Mouse (Mus musculus) ES-Bruce4 (cell line): ENCODE results near the gene Ush2a. TPM values are rescaled to one million over a fixed set of nuclear protein-coding genes. Genes with fewer than 3 reads are reported as not detected.

Experiments used
- H3K27ac ChIP-seq: 2 replicates; pipeline ENCODE4 v1.5.1; 2012; ENCODE audit warnings: low read length, inconsistent platforms; ENCODE audit not compliant: insufficient read depth
- H3K27me3 ChIP-seq: 2 replicates; pipeline ENCODE4 v1.6.1; 2012; ENCODE audit warnings: mild to moderate bottlenecking, low read length, inconsistent platforms; ENCODE audit not compliant: control insufficient read depth, poor library complexity, insufficient read depth, severe bottlenecking
- H3K36me3 ChIP-seq: 2 replicates; pipeline ENCODE4 v1.6.1; 2012; ENCODE audit warnings: inconsistent platforms, mild to moderate bottlenecking, low read length, moderate library complexity; ENCODE audit not compliant: control insufficient read depth, poor library complexity, insufficient read depth, severe bottlenecking
- H3K4me1 ChIP-seq: one replicate; pipeline ENCODE4 v1.8.1; 2011; ENCODE audit warnings: low read length; ENCODE audit not compliant: control insufficient read depth, insufficient read depth
- H3K4me3 ChIP-seq: 2 replicates; pipeline ENCODE4 v1.5.1; 2011; ENCODE audit warnings: low read depth, mild to moderate bottlenecking, low read length
- H3K9ac ChIP-seq: 2 replicates; pipeline ENCODE4 v1.6.1; 2012; ENCODE audit warnings: low read depth, mild to moderate bottlenecking, inconsistent platforms; ENCODE audit not compliant: poor library complexity, severe bottlenecking
- H3K9me3 ChIP-seq: replicated peaks from 2 replicates; pipeline ENCODE4 v1.6.1; 2012; ENCODE audit warnings: mild to moderate bottlenecking, low read length, inconsistent platforms; ENCODE audit not compliant: control insufficient read depth, poor library complexity, insufficient read depth, severe bottlenecking
- CTCF ChIP-seq: IDR thresholded peaks from one replicate; pipeline ENCODE4 v1.8.1; 2011; ENCODE audit warnings: low read depth, low read length
- EP300 ChIP-seq: IDR thresholded peaks from 2 replicates; pipeline ENCODE4 v1.6.1; 2011; ENCODE audit warnings: low read depth, low read length; ENCODE audit not compliant: insufficient read depth
- POLR2A ChIP-seq: IDR thresholded peaks from one replicate; pipeline ENCODE4 v1.8.1; 2011; ENCODE audit warnings: low read length; ENCODE audit not compliant: insufficient read depth
- polyA plus RNA-seq: library from polyadenylated mRNA; stranded (reverse); fragments of >200 nt; gene quantifications from 2 replicates; pipeline ENCODE4 v1.2.4, GENCODE M21; 2011; ENCODE audit warnings: low read depth; ENCODE audit not compliant: missing spikeins, insufficient read depth, insufficient read length

The Ush2a gene
- polyA plus RNA-seq, 1 experiment: not detected

- Histone ChIP-seq H3K27ac (no peak overlapping the region), H3K36me3 (no peaks in the 10 kb centered on the region), H3K9ac (no peak overlapping the region), H3K27me3 (no peaks in the 10 kb centered on the region), H3K4me1 (no peaks in the 10 kb centered on the region), H3K9me3 (no peaks in the 10 kb centered on the region), H3K4me3 (no peak overlapping the region)
- TF ChIP-seq EP300: no peak
- TF ChIP-seq POLR2A: no peak
- no peak for TF ChIP-seq CTCF
Observed at GRCm38 (mm10) chr1:188407176-188407575, 145.4 kb downstream of the Ush2a start.

GRCm38 (mm10) chr1:188407613-188408386 is 146.0 kb downstream of the Ush2a start:
- no peaks in the 10 kb centered on the region for H3K27me3 ChIP-seq
- no peaks in the 10 kb centered on the region for H3K36me3 ChIP-seq
- no peak overlapping the region for H3K27ac ChIP-seq
- no peak overlapping the region for H3K4me3 ChIP-seq
- TF ChIP-seq POLR2A (no peak), EP300 (no peak), CTCF (no peak)
- H3K9me3 ChIP-seq: no peaks in the 10 kb centered on the region
- H3K9ac ChIP-seq: no peak overlapping the region
- no peaks in the 10 kb centered on the region for H3K4me1 ChIP-seq

- Histone ChIP-seq H3K9ac (no peak overlapping the region), H3K4me3 (no peak overlapping the region), H3K9me3 (no peaks in the 10 kb centered on the region), H3K27me3 (no peaks in the 10 kb centered on the region), H3K36me3 (no peaks in the 10 kb centered on the region), H3K27ac (no peak overlapping the region), H3K4me1 (no peaks in the 10 kb centered on the region)
- TF ChIP-seq POLR2A (no peak), EP300 (no peak), CTCF (no peak)
Observed at GRCm38 (mm10) chr1:188410547-188410946, 148.7 kb downstream of the Ush2a start.

GRCm38 (mm10) chr1:188420543-188420942 is 158.7 kb downstream of the Ush2a start:
- no peak overlapping the region for H3K9ac ChIP-seq
- no peaks in the 10 kb centered on the region for H3K27me3 ChIP-seq
- no peaks in the 10 kb centered on the region for H3K36me3 ChIP-seq
- H3K9me3 ChIP-seq: no peaks in the 10 kb centered on the region
- H3K4me3 ChIP-seq: no peak overlapping the region
- no peak for TF ChIP-seq CTCF
- no peak for TF ChIP-seq POLR2A
- TF ChIP-seq EP300: no peak
- no peak overlapping the region for H3K27ac ChIP-seq
- H3K4me1 ChIP-seq: no peaks in the 10 kb centered on the region

GRCm38 (mm10) chr1:188428172-188428571 is 166.3 kb downstream of the Ush2a start:
- Histone ChIP-seq H3K4me3 (no peak overlapping the region), H3K27ac (no peak overlapping the region), H3K4me1 (no peaks in the 10 kb centered on the region), H3K36me3 (no peaks in the 10 kb centered on the region), H3K27me3 (no peaks in the 10 kb centered on the region), H3K9ac (no peak overlapping the region), H3K9me3 (no peaks in the 10 kb centered on the region)
- TF ChIP-seq POLR2A: no peak
- TF ChIP-seq CTCF: no peak
- TF ChIP-seq EP300: no peak

GRCm38 (mm10) chr1:188430689-188431088 is 168.9 kb downstream of the Ush2a start:
- Histone ChIP-seq H3K9me3 (no peaks in the 10 kb centered on the region), H3K9ac (no peak overlapping the region), H3K36me3 (no peaks in the 10 kb centered on the region), H3K27ac (no peak overlapping the region), H3K4me1 (no peaks in the 10 kb centered on the region), H3K27me3 (no peaks in the 10 kb centered on the region), H3K4me3 (no peak overlapping the region)
- TF ChIP-seq CTCF (no peak), POLR2A (no peak), EP300 (no peak)
